In genomic region chr11:69071262-69071661, GRCm38 (mm10) we compare ENCODE assay signal across 8 mouse cellular contexts. TPM values are rescaled to one million over a fixed set of nuclear protein-coding genes. Genes with fewer than 3 reads are reported as not detected.
DNase-seq lines count a peak whose midpoint lies in the region; ATAC-seq and TF ChIP-seq lines count a peak whose summit lies in the region.

No protein-coding gene starts in this region.

- DNase-seq in adrenal gland, postnatal 14 days = peak; percentile 37
- DNase-seq in adrenal gland, adult 8-10 months = no peak
- peak; percentile 37 for DNase-seq in limb, embryonic 11.5 days (ENCODE audit: low spot score)
- DNase-seq in left cerebral cortex, postnatal 10 days (ENCODE audit: extremely low spot score in 1 of 2, low spot score in 2 of 2) = no peak
- DNase-seq in kidney, postnatal 10 days = no peak

- H3K27me3 ChIP-seq in megakaryocyte, embryonic 14.5 days (replicated peaks) = no peaks in the 10 kb centered on the region
- no peaks in the 10 kb centered on the region for H3K27me3 ChIP-seq in limb, embryonic 11.5 days (ENCODE audit: control insufficient read depth, insufficient read depth, low read length)
- no peaks in the 10 kb centered on the region for H3K27me3 ChIP-seq in small intestine, adult 2 months (ENCODE audit: control insufficient read depth, insufficient read depth, low read length)

- peaks cover 74% of the 10 kb centered on the region for H3K4me1 ChIP-seq in megakaryocyte, embryonic 14.5 days
- peaks cover 10% of the 10 kb centered on the region; the same call in 1 of the 2 replicates for H3K4me1 ChIP-seq in limb, embryonic 11.5 days (ENCODE audit: control insufficient read depth, insufficient read depth, low read length)
- peaks cover 8% of the 10 kb centered on the region; the same call in 1 of the 2 replicates for H3K4me1 ChIP-seq in small intestine, adult 2 months (ENCODE audit: control insufficient read depth, insufficient read depth, insufficient read length, low read length)

- H3K27ac ChIP-seq in limb, embryonic 11.5 days (replicated peaks; ENCODE audit: low read depth, low read length) = peak overlapping the region; percentile 36; the same call in 1 of the 2 replicates
- peak overlapping the region; percentile 60; the same call in 1 of the 2 replicates for H3K27ac ChIP-seq in small intestine, adult 2 months (ENCODE audit: insufficient read depth, low read depth, low read length)

- 23% methylated on average over 9 of the region's 9 CpGs for WGBS in limb, embryonic 11.5 days
- 36% methylated on average over 9 of the region's 9 CpGs for WGBS in small intestine, adult 2 months

- TF ChIP-seq CTCF in small intestine, adult 2 months (IDR thresholded peaks at IDR 0.05; ENCODE audit: extremely low read depth, insufficient read length, insufficient replicate concordance, low read depth, low read length) = no peak

- intact Hi-C loops in left cerebral cortex, postnatal 10 days (cut with DNase I) = no loop called here

- no peak for TF ChIP-seq POLR2A in small intestine, adult 2 months (IDR thresholded peaks at IDR 0.05; ENCODE audit: low read depth, low read length)

- peak overlapping the region; percentile 98 for H3K4me3 ChIP-seq in megakaryocyte, embryonic 14.5 days (replicated peaks)
- H3K4me3 ChIP-seq in limb, embryonic 11.5 days (ENCODE audit: low read depth, low read length) = peak overlapping the region; percentile 50
- peak overlapping the region; percentile 74 for H3K4me3 ChIP-seq in small intestine, adult 2 months (ENCODE audit: low read depth, low read length)

- no peaks in the 10 kb centered on the region for H3K36me3 ChIP-seq in megakaryocyte, embryonic 14.5 days (replicated peaks; ENCODE audit: low read length)
- no peaks in the 10 kb centered on the region for H3K36me3 ChIP-seq in limb, embryonic 11.5 days (ENCODE audit: control insufficient read depth, insufficient read depth, low read length)
- H3K36me3 ChIP-seq in small intestine, adult 2 months (ENCODE audit: control insufficient read depth, insufficient read depth, low read length) = no peaks in the 10 kb centered on the region

- H3K9ac ChIP-seq in limb, embryonic 11.5 days (ENCODE audit: low read length) = peak overlapping the region; percentile 80

- H3K9me3 ChIP-seq in megakaryocyte, embryonic 14.5 days = no peaks in the 10 kb centered on the region
- no peaks in the 10 kb centered on the region for H3K9me3 ChIP-seq in limb, embryonic 11.5 days (ENCODE audit: control insufficient read depth, low read length)

- ATAC-seq in megakaryocyte, adult 5-6 weeks (ENCODE audit: poor library complexity, severe bottlenecking) = no peak
- ATAC-seq in limb, embryonic 11.5 days (ENCODE audit: insufficient number of reproducible peaks, low FRiP score, low TSS enrichment, low read depth) = no peak

- peak overlapping the region; percentile 74 for H3K4me2 ChIP-seq in limb, embryonic 11.5 days (ENCODE audit: low read depth, severe bottlenecking)

RNA-seq across cellular contexts. Expression of gene Tmem107, which starts 0.7 kb away (rescaled TPM):
- 12.0 and 12.3 TPM in 2 replicates for total RNA-seq in adrenal gland, postnatal 14 days (2021)
- total RNA-seq in adrenal gland, adult 8-10 months (2022) = 10 to 100 TPM; 13.1 to 28.3 (median 19.4) TPM
- polyA plus RNA-seq in megakaryocyte, embryonic 14.5 days (2012; ENCODE audit: insufficient read depth, low replicate concordance) = 40.2 and 62.0 TPM in 2 replicates
- 13.2 and 15.7 TPM in 2 replicates for total RNA-seq in megakaryocyte, adult 5-6 weeks (2015)
- total RNA-seq in megakaryocyte, adult 5-6 weeks (2017) = 11.4 and 26.6 TPM in 2 replicates
- 34.6 and 36.7 TPM in 2 replicates for polyA plus RNA-seq in limb, embryonic 11.5 days (2014; fragmentation: Nextera tagmentation; extraction: Ambion mirVana)
- polyA plus RNA-seq in small intestine, adult 2 months (2012; rRNA removed) = 11.8 and 12.8 TPM in 2 replicates
- 10 to 100 TPM; 12.0 to 12.1 TPM for total RNA-seq in left cerebral cortex, postnatal 10 days (2021)

RNA-seq across cellular contexts. Expression of gene Borcs6, which starts 11.7 kb away (rescaled TPM):
- total RNA-seq in adrenal gland, postnatal 14 days (2021) = 19.2 and 20.6 TPM in 2 replicates
- 10 to 100 TPM; 29.8 to 33.9 (median 31.5) TPM for total RNA-seq in adrenal gland, adult 8-10 months (2022)
- 60.9 and 88.1 TPM in 2 replicates for polyA plus RNA-seq in megakaryocyte, embryonic 14.5 days (2012; ENCODE audit: insufficient read depth, low replicate concordance)
- total RNA-seq in megakaryocyte, adult 5-6 weeks (2015) = 18.8 and 20.5 TPM in 2 replicates
- total RNA-seq in megakaryocyte, adult 5-6 weeks (2017) = 17.7 and 20.2 TPM in 2 replicates
- polyA plus RNA-seq in limb, embryonic 11.5 days (2014; fragmentation: Nextera tagmentation; extraction: Ambion mirVana) = 6.2 and 7.0 TPM in 2 replicates
- 13.2 and 28.5 TPM in 2 replicates for polyA plus RNA-seq in small intestine, adult 2 months (2012; rRNA removed)
- 10 to 100 TPM; 21.9 to 25.5 TPM for total RNA-seq in left cerebral cortex, postnatal 10 days (2021)

RNA-seq across cellular contexts. Expression of gene Vamp2, which starts 17.0 kb away (rescaled TPM):
- total RNA-seq in adrenal gland, postnatal 14 days (2021) = 111 and 139 TPM in 2 replicates
- 100 to 1,000 TPM; 118 to 221 (median 178) TPM for total RNA-seq in adrenal gland, adult 8-10 months (2022)
- polyA plus RNA-seq in megakaryocyte, embryonic 14.5 days (2012; ENCODE audit: insufficient read depth, low replicate concordance) = 61.5 and 159 TPM in 2 replicates
- 53.9 and 66.6 TPM in 2 replicates for total RNA-seq in megakaryocyte, adult 5-6 weeks (2015)
- 11.2 and 21.8 TPM in 2 replicates for total RNA-seq in megakaryocyte, adult 5-6 weeks (2017)
- 64.2 and 73.3 TPM in 2 replicates for polyA plus RNA-seq in limb, embryonic 11.5 days (2014; fragmentation: Nextera tagmentation; extraction: Ambion mirVana)
- 33.5 and 84.4 TPM in 2 replicates for polyA plus RNA-seq in small intestine, adult 2 months (2012; rRNA removed)
- 1,000 to 10,000 TPM; 1,124 to 1,163 TPM for total RNA-seq in left cerebral cortex, postnatal 10 days (2021)

RNA-seq across cellular contexts. Expression of gene Per1, which starts 23.8 kb away (rescaled TPM):
- 116 and 118 TPM in 2 replicates for total RNA-seq in adrenal gland, postnatal 14 days (2021)
- 100 to 1,000 TPM in 1 of 4 experiments, 10 to 100 TPM in 3; 30.0 to 119 (median 51.6) TPM for total RNA-seq in adrenal gland, adult 8-10 months (2022)
- polyA plus RNA-seq in megakaryocyte, embryonic 14.5 days (2012; ENCODE audit: insufficient read depth, low replicate concordance) = 42.3 and 83.5 TPM in 2 replicates
- total RNA-seq in megakaryocyte, adult 5-6 weeks (2015) = 6.7 and 12.5 TPM in 2 replicates
- 7.9 and 8.5 TPM in 2 replicates for total RNA-seq in megakaryocyte, adult 5-6 weeks (2017)
- polyA plus RNA-seq in limb, embryonic 11.5 days (2014; fragmentation: Nextera tagmentation; extraction: Ambion mirVana) = 8.0 and 9.1 TPM in 2 replicates
- polyA plus RNA-seq in small intestine, adult 2 months (2012; rRNA removed) = 5.4 and 13.9 TPM in 2 replicates
- 10 to 100 TPM; 71.2 to 83.9 TPM for total RNA-seq in left cerebral cortex, postnatal 10 days (2021)

RNA-seq across cellular contexts. Expression of gene Aurkb, which starts 25.8 kb away (rescaled TPM):
- total RNA-seq in adrenal gland, postnatal 14 days (2021) = 17.1 and 18.8 TPM in 2 replicates
- 1 to 10 TPM; 1.7 to 2.9 (median 2.3) TPM for total RNA-seq in adrenal gland, adult 8-10 months (2022)
- polyA plus RNA-seq in megakaryocyte, embryonic 14.5 days (2012; ENCODE audit: insufficient read depth, low replicate concordance) = 41.3 and 65.2 TPM in 2 replicates
- 105 and 116 TPM in 2 replicates for total RNA-seq in megakaryocyte, adult 5-6 weeks (2015)
- 116 and 125 TPM in 2 replicates for total RNA-seq in megakaryocyte, adult 5-6 weeks (2017)
- polyA plus RNA-seq in limb, embryonic 11.5 days (2014; fragmentation: Nextera tagmentation; extraction: Ambion mirVana) = 171 and 178 TPM in 2 replicates
- 15.5 and 30.8 TPM in 2 replicates for polyA plus RNA-seq in small intestine, adult 2 months (2012; rRNA removed)
- total RNA-seq in left cerebral cortex, postnatal 10 days (2021) = 1 to 10 TPM; 3.0 to 3.1 TPM

Comparison
In these comparisons a context has a peak if more than half of its experiments do, and no peak if none do; other contexts are left out.
1. DNase-seq: peak in adrenal gland, postnatal 14 days (single experiment) and limb, embryonic 11.5 days (single experiment); none in adrenal gland, adult 8-10 months (single experiment), left cerebral cortex, postnatal 10 days (0 of 2) and kidney, postnatal 10 days (single experiment).
2. Peak in every context shown above with its lines, with median percentiles within 50 percentile points of each other: H3K4me3 ChIP-seq.